Mouse (Mus musculus): ENCODE data around the gene Kdm3a. TPM values are rescaled to one million over a fixed set of nuclear protein-coding genes. Genes with fewer than 3 reads are reported as not detected.
A peak's percentile ranks its signal among the peaks of the same experiment; 100 is the strongest.

Gene Kdm3a
- polyA plus RNA-seq, 1 experiment, result 5.8 TPM

DNA sequence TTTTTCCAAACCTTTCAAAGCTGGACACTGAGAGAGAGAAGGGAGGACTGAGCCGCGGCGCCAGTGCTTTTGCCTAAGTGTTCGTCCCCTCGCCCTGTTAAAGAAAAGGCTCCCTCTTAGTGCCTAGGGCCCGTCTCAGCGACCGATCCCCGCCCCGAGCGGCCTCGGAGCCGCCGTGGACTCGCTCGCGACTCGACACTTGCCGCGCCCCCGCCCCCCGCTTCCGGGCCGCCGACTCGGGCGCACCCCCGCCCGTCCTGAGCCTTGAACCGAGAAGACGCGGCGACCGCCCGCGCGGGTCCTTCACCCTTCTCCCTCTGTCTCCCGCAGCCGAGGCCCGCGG lies 333 bp downstream of the Kdm3a start:
- under 1% methylated on average over 41 of the region's 41 CpGs for WGBS
- peak overlapping the region; percentile 90 for H3K27ac ChIP-seq (ENCODE audit: insufficient read depth, low read depth, low read length)
- H3K4me3 ChIP-seq (ENCODE audit: low read depth, low read length), result peak overlapping the region; percentile 90
- no peaks in the 10 kb centered on the region for H3K27me3 ChIP-seq (ENCODE audit: control insufficient read depth, insufficient read depth, low read length)
- no peak for TF ChIP-seq CTCF (IDR thresholded peaks at IDR 0.05; ENCODE audit: extremely low read depth, insufficient read length, insufficient replicate concordance, low read depth, low read length)
- no peak for TF ChIP-seq POLR2A (IDR thresholded peaks at IDR 0.05; ENCODE audit: low read depth, low read length)
- peaks cover 8% of the 10 kb centered on the region for H3K36me3 ChIP-seq (ENCODE audit: control insufficient read depth, insufficient read depth, low read length)
- H3K4me1 ChIP-seq (ENCODE audit: control insufficient read depth, insufficient read depth, insufficient read length, low read length), result no peaks in the 10 kb centered on the region; the same call in 1 of the 2 replicates

DNA sequence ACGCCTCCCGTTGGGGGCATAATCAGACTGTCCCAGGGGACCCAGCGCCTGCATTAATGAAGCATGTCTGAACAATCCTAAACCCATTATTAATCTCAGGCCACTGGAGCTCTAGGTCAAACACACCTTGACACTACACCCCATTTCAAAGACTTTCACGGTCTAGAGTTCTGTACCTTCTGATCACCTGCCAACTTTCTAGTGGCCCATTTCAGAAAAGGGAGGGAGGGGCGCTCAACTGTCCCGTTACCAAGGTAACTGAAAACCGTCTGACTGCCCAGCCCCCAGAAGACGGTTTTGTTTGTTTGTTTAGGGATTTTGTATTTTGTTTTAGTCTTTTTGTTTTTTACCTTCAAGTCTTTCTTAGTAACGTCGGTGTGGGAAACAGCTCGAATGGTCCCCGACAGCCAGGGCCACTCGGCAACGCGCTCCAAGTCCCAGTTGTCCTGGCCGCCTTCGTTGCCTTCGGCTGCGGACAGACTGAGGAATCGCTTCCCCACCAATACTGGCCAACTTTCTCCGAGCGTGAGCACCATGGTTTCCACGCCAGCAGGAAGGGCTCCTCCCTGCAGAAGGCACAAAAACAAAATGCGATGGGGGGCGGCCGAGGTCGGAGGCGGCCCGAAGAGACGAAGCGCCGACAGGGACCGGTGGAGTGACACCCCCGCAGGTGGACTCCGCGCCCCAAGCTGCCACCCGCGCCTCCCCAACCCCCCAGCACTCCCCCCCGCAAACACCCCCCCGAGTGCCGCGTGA lies 906 bp downstream of the Kdm3a start:
- TF ChIP-seq POLR2A (IDR thresholded peaks at IDR 0.05; ENCODE audit: low read depth, low read length), result no peak
- no peak for TF ChIP-seq CTCF (IDR thresholded peaks at IDR 0.05; ENCODE audit: extremely low read depth, insufficient read length, insufficient replicate concordance, low read depth, low read length)
- peaks cover 2% of the 10 kb centered on the region; the same call in 1 of the 2 replicates for H3K4me1 ChIP-seq (ENCODE audit: control insufficient read depth, insufficient read depth, insufficient read length, low read length)
- WGBS, result 2% methylated on average over 42 of the region's 42 CpGs
- H3K4me3 ChIP-seq (ENCODE audit: low read depth, low read length), result peak overlapping the region; percentile 90
- H3K27me3 ChIP-seq (ENCODE audit: control insufficient read depth, insufficient read depth, low read length), result no peaks in the 10 kb centered on the region
- H3K27ac ChIP-seq (ENCODE audit: insufficient read depth, low read depth, low read length), result peak overlapping the region; percentile 90
- H3K36me3 ChIP-seq (ENCODE audit: control insufficient read depth, insufficient read depth, low read length), result peaks cover 10% of the 10 kb centered on the region

DNA sequence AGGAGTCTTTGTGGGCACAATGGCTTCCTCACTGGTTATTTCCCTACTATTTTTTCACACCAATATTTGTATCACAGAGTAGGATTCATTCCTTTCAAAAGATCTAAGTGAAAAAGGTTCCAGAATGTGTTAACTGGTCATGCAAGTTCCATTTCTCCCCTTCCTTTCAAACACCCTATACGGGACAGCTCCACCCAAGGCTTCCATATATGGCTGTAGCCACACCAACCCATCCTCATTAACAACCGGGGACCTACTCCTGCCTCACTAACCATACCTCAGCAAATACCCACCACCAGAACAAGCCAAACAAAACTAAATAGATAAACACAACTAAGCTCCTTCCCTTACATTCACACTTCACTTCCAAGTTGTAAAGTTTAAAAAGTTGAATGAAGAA lies 1.6 kb downstream of the Kdm3a start:
- Histone ChIP-seq H3K36me3 (ENCODE audit: control insufficient read depth, insufficient read depth, low read length) (peaks cover 12% of the 10 kb centered on the region), H3K27ac (ENCODE audit: insufficient read depth, low read depth, low read length) (no peak overlapping the region), H3K4me1 (ENCODE audit: control insufficient read depth, insufficient read depth, insufficient read length, low read length) (peaks cover 2% of the 10 kb centered on the region; the same call in 1 of the 2 replicates), H3K27me3 (ENCODE audit: control insufficient read depth, insufficient read depth, low read length) (no peaks in the 10 kb centered on the region), H3K4me3 (ENCODE audit: low read depth, low read length) (no peak overlapping the region)
- 13% methylated on average over 2 of the region's 2 CpGs for WGBS
- TF ChIP-seq POLR2A (IDR thresholded peaks at IDR 0.05; ENCODE audit: low read depth, low read length) (no peak), CTCF (IDR thresholded peaks at IDR 0.05; ENCODE audit: extremely low read depth, insufficient read length, insufficient replicate concordance, low read depth, low read length) (no peak)

DNA sequence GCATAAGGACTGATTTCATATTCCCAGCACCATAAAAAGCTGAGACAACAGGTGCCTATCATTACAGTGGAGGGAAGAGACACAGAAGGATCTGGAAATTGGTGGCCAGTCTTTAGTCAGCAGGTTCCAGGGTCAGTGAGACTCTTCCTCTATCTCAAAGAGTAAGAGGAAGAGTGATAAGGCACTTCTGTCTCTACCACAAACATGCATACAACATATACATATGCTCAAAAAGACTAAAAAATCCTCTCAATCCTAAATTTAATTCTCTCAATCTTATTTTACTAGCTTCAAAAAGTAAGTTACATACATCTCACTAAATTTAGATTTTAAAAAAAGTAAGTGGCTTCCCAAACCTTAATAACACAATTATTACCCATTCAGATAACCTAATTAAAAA lies 5.5 kb downstream of the Kdm3a start:
- TF ChIP-seq CTCF (IDR thresholded peaks at IDR 0.05; ENCODE audit: extremely low read depth, insufficient read length, insufficient replicate concordance, low read depth, low read length), result no peak
- no peak for TF ChIP-seq POLR2A (IDR thresholded peaks at IDR 0.05; ENCODE audit: low read depth, low read length)
- H3K4me3 ChIP-seq (ENCODE audit: low read depth, low read length), result no peak overlapping the region
- no peaks in the 10 kb centered on the region for H3K27me3 ChIP-seq (ENCODE audit: control insufficient read depth, insufficient read depth, low read length)
- H3K27ac ChIP-seq (ENCODE audit: insufficient read depth, low read depth, low read length), result no peak overlapping the region
- H3K4me1 ChIP-seq (ENCODE audit: control insufficient read depth, insufficient read depth, insufficient read length, low read length), result peaks cover 2% of the 10 kb centered on the region; the same call in 1 of the 2 replicates
- peaks cover 33% of the 10 kb centered on the region for H3K36me3 ChIP-seq (ENCODE audit: control insufficient read depth, insufficient read depth, low read length)

DNA sequence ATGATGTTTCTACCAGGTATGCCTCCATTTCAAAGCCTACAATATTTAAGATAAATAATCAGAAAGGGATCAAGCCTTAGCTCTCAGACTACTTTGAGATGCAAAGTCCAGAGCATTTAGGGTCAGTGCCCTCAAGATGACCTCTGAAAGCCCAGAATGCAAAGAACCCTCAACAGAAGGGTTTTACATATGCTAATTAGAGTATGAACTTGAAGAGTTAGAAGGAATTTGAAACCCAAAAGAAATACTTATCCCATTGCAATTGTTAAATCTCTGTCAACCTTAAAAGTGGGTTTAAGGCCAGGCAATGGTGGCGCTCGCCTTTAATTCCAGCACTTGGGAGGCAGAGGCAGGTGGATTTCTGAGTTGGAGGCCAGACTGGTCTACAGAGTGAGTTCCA lies 6.8 kb downstream of the Kdm3a start:
- Histone ChIP-seq H3K27ac (ENCODE audit: insufficient read depth, low read depth, low read length) (no peak overlapping the region), H3K4me1 (ENCODE audit: control insufficient read depth, insufficient read depth, insufficient read length, low read length) (0 out of 2 replicates have a peak, but pooled peaks cover 2% of the 10 kb centered on the region), H3K4me3 (ENCODE audit: low read depth, low read length) (no peak overlapping the region), H3K27me3 (ENCODE audit: control insufficient read depth, insufficient read depth, low read length) (no peaks in the 10 kb centered on the region), H3K36me3 (ENCODE audit: control insufficient read depth, insufficient read depth, low read length) (peaks cover 37% of the 10 kb centered on the region)
- no peak for TF ChIP-seq CTCF (IDR thresholded peaks at IDR 0.05; ENCODE audit: extremely low read depth, insufficient read length, insufficient replicate concordance, low read depth, low read length)
- no peak for TF ChIP-seq POLR2A (IDR thresholded peaks at IDR 0.05; ENCODE audit: low read depth, low read length)
- WGBS, result 97% methylated on average over 2 of the region's 2 CpGs

DNA sequence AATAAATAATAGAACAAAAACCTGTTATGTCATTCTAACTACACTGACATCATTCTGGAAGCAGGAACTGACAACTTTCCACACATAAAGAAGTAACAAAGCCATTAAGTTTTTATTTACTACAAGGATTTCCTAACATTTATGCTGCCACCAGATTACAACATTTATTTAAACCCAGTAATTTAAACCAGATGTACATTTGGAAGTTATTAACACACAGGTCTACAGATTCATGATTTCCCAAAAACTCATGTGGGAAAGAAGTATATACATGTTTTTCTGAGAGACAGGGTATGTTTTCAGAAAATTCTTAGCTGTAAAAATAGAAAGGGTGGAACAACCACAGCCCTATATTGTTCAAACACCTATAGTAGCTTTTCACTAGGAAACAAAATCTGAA lies 8.1 kb downstream of the Kdm3a start:
- TF ChIP-seq POLR2A (IDR thresholded peaks at IDR 0.05; ENCODE audit: low read depth, low read length) (no peak), CTCF (IDR thresholded peaks at IDR 0.05; ENCODE audit: extremely low read depth, insufficient read length, insufficient replicate concordance, low read depth, low read length) (no peak)
- no peaks in the 10 kb centered on the region for H3K27me3 ChIP-seq (ENCODE audit: control insufficient read depth, insufficient read depth, low read length)
- H3K36me3 ChIP-seq (ENCODE audit: control insufficient read depth, insufficient read depth, low read length), result peaks cover 41% of the 10 kb centered on the region
- 0 out of 2 replicates have a peak, but pooled peaks cover 2% of the 10 kb centered on the region for H3K4me1 ChIP-seq (ENCODE audit: control insufficient read depth, insufficient read depth, insufficient read length, low read length)
- no peak overlapping the region for H3K4me3 ChIP-seq (ENCODE audit: low read depth, low read length)
- H3K27ac ChIP-seq (ENCODE audit: insufficient read depth, low read depth, low read length), result no peak overlapping the region

DNA sequence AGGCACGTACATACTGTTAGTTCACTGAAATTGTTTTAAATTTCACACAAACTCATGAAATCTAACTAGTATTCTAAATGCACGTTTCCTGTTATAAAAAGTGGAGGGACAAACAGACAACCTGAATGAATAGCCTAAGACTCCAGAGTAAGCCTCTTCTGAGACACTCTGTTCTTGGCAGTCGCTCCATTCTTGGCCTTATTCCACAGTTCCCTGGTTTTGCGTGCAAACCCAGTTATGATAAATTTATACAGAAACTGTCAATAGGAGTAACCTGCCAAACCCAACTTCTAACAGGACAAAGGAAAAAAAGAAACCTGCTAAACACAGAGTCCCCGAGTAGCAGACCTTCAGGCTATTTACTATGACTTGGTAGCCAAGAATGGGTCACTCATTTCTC lies 10.8 kb downstream of the Kdm3a start:
- H3K36me3 ChIP-seq (ENCODE audit: control insufficient read depth, insufficient read depth, low read length), result peaks cover 46% of the 10 kb centered on the region
- TF ChIP-seq POLR2A (IDR thresholded peaks at IDR 0.05; ENCODE audit: low read depth, low read length), result no peak
- TF ChIP-seq CTCF (IDR thresholded peaks at IDR 0.05; ENCODE audit: extremely low read depth, insufficient read length, insufficient replicate concordance, low read depth, low read length), result no peak
- 64% methylated on average over 5 of the region's 5 CpGs for WGBS
- H3K27me3 ChIP-seq (ENCODE audit: control insufficient read depth, insufficient read depth, low read length), result no peaks in the 10 kb centered on the region
- peaks cover 2% of the 10 kb centered on the region; the same call in 1 of the 2 replicates for H3K4me1 ChIP-seq (ENCODE audit: control insufficient read depth, insufficient read depth, insufficient read length, low read length)
- H3K27ac ChIP-seq (ENCODE audit: insufficient read depth, low read depth, low read length), result no peak overlapping the region
- no peak overlapping the region for H3K4me3 ChIP-seq (ENCODE audit: low read depth, low read length)
